Mouse (Mus musculus) lung, postnatal 0 days (tissue): ENCODE data around the gene Cptp.

ENCODE experiments used
- CTCF ChIP-seq: IDR thresholded peaks from 2 replicates; pipeline ENCODE4 v1.5.1; 2016; ENCODE audit warnings: antibody characterized with exemption, mild to moderate bottlenecking
- EP300 ChIP-seq: IDR thresholded peaks from 2 replicates; pipeline ENCODE4 v1.6.1; 2016; ENCODE audit warnings: antibody characterized with exemption, mild to moderate bottlenecking, control low read depth

- TF ChIP-seq CTCF (no peak), EP300 (no peak)
Observed at GRCm38 (mm10) chr4:155840076-155841002, 28.9 kb downstream of the Cptp start.
